Mouse (Mus musculus) megakaryocyte, embryonic 14.5 days (primary cell): ENCODE data around the gene Lkaaear1. TPM values are rescaled to one million over a fixed set of nuclear protein-coding genes. Genes with fewer than 3 reads are reported as not detected.

Experiments
- H3K27me3 ChIP-seq: replicated peaks from 2 replicates; pipeline ENCODE3; 2012; ENCODE audit warnings: inconsistent platforms
- H3K36me3 ChIP-seq: replicated peaks from 2 replicates; pipeline ENCODE3; 2012; ENCODE audit warnings: low read length, inconsistent platforms, mixed read lengths
- H3K4me1 ChIP-seq: 2 replicates; pipeline ENCODE4 v1.6.1; 2012; ENCODE audit warnings: inconsistent platforms
- H3K4me3 ChIP-seq: replicated peaks from 2 replicates; pipeline ENCODE3; 2012; ENCODE audit warnings: moderate library complexity, mild to moderate bottlenecking, inconsistent platforms
- H3K9me3 ChIP-seq: 2 replicates; pipeline ENCODE4 v1.6.1; 2012; ENCODE audit warnings: inconsistent platforms
- FLI1 ChIP-seq: IDR thresholded peaks from 2 replicates; pipeline ENCODE4 v1.6.1; 2012; ENCODE audit warnings: low read length, inconsistent platforms, mixed read lengths
- GATA1 ChIP-seq: IDR thresholded peaks from 3 replicates; pipeline ENCODE4 v1.6.1; 2012; ENCODE audit warnings: mixed read lengths, low read length, inconsistent platforms, borderline replicate concordance
- polyA plus RNA-seq: library from polyadenylated mRNA; stranded (reverse); fragments of >175 nt; gene quantifications from 2 replicates; pipeline ENCODE4 v1.2.3, GENCODE M21; 2012; ENCODE audit warnings: low replicate concordance; ENCODE audit not compliant: insufficient read depth

Lkaaear1 gene
- polyA plus RNA-seq, 1 experiment, result not detected

DNA sequence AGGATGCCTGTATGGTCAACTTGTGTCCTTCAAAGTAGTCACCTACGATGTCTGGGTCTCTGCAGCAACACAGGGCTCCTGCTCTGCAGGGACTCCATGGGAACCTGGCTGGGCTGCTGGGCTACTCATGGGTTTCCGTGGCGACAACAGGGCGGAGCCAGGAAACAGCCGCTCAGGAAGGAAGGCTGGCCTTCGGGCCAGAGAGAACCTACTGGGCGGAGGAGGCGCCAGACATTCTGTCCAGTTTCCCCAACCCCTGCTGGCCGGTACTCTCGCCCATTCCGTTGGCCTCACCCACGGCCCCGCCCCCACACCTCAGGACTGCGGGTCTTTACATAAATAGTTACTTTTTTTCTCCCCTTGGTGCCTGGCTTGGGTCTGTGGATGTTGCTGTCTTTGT, 22.8 kb downstream of the Lkaaear1 start:
- peaks cover 2% of the 10 kb centered on the region; the same call in 1 of the 2 replicates for H3K9me3 ChIP-seq
- no peaks in the 10 kb centered on the region for H3K36me3 ChIP-seq
- peaks cover 90% of the 10 kb centered on the region for H3K4me1 ChIP-seq
- TF ChIP-seq FLI1 (no peak), GATA1 (no peak)
- H3K27me3 ChIP-seq, result peaks cover 47% of the 10 kb centered on the region
- H3K4me3 ChIP-seq, result peak overlapping the region; percentile 86

DNA sequence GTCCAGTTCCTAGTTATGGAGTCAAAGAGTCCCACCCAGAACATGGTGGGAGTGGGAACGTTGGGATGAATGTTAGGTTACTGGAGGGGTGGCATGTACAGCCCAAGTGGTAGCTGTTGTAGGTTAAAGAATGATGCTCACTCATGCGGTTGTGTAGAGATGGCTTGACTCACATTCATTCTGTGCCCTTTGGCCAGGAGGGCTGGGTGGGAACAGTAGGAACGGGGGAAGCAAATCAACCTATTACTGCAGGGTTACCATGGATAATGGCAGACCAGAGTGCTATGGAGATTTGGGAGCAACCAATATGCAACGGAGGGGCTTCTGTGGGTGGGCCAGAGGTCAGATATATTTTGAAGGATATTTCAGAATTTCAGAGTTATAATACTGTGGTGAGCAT, 23.3 kb downstream of the Lkaaear1 start:
- no peaks in the 10 kb centered on the region for H3K36me3 ChIP-seq
- peaks cover 8% of the 10 kb centered on the region; the same call in 1 of the 2 replicates for H3K9me3 ChIP-seq
- TF ChIP-seq FLI1 (no peak), GATA1 (no peak)
- no peak overlapping the region for H3K4me3 ChIP-seq
- H3K27me3 ChIP-seq, result peaks cover 51% of the 10 kb centered on the region
- peaks cover 90% of the 10 kb centered on the region for H3K4me1 ChIP-seq

DNA sequence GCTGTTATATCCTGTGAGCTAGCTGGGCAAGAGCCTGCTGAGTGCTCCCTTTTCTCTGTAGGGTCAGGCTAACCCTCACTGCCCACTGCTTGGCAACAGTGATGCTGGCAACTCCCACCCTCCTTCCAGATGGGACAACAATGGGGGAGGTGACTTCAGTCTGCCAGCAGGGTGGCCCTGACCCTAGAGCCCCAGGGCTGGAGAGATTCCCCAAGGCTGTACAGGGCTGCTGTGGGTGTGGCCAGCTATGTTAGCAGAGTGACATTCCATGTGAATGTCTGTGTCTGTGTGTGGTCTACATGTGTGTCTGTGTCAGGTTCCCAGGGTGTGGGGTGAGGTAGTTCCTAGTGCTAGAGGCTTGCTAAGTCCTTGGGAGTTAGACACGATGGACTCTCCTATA, 24.7 kb downstream of the Lkaaear1 start:
- H3K27me3 ChIP-seq, result peaks cover 64% of the 10 kb centered on the region
- H3K4me1 ChIP-seq, result peaks cover 77% of the 10 kb centered on the region
- peaks cover 8% of the 10 kb centered on the region; the same call in 1 of the 2 replicates for H3K9me3 ChIP-seq
- TF ChIP-seq GATA1 (no peak), FLI1 (no peak)
- H3K4me3 ChIP-seq, result no peak overlapping the region
- no peaks in the 10 kb centered on the region for H3K36me3 ChIP-seq

DNA sequence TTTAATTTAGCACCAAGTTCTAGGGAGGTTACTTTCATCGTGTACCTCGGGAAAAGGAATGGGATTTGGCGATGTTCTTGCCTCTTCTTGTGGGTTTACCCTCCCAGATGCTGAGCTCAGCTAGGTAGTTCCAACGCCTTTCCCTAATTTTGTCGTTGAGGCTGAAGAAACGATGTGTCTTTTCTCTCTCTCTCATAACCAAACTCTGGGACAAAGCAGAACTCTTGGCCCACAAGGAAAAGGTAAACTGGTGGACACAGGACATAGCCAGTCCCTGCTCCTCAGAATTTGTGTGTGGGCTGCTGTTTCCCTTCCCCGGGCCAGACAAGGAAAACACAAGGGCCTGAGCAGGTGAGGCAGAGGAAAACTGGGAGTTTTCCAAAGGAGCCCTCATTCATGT, 26.3 kb downstream of the Lkaaear1 start:
- Histone ChIP-seq H3K9me3 (peaks cover 11% of the 10 kb centered on the region), H3K27me3 (peaks cover 72% of the 10 kb centered on the region), H3K4me1 (peaks cover 62% of the 10 kb centered on the region), H3K36me3 (no peaks in the 10 kb centered on the region), H3K4me3 (no peak overlapping the region)
- TF ChIP-seq FLI1, result no peak
- no peak for TF ChIP-seq GATA1

DNA sequence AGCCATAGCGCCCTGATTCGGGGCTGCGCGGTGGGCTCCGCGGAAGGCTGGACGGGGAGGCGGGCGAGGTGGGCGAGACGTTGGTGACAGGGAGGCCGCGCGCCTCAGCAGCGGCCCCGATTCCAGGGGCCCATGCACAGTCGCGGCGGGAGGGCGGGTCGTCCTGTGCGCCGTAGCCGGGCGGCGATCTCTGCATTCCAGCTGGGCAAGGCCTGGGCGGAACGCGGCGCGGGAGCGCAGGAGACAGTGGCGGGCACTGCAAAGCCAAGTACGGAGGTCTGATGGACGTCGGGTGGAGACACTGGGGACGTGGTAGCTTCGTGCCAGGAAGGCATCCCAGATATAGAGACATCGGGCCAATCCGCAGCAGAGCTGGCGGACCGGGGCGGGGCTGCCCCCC, 26.9 kb downstream of the Lkaaear1 start, which contains the start of gene Sox18:
Sox18 (minus strand) TSS at position 315 of the 400 bp plus-strand sequence.
- Histone ChIP-seq H3K4me1 (peaks cover 55% of the 10 kb centered on the region), H3K27me3 (peaks cover 72% of the 10 kb centered on the region), H3K4me3 (peak within 1 kb of the TSS; percentile 81), H3K9me3 (peaks cover 14% of the 10 kb centered on the region), H3K36me3 (no peaks in the 10 kb centered on the region)
- TF ChIP-seq FLI1 (no peak), GATA1 (no peak)

DNA sequence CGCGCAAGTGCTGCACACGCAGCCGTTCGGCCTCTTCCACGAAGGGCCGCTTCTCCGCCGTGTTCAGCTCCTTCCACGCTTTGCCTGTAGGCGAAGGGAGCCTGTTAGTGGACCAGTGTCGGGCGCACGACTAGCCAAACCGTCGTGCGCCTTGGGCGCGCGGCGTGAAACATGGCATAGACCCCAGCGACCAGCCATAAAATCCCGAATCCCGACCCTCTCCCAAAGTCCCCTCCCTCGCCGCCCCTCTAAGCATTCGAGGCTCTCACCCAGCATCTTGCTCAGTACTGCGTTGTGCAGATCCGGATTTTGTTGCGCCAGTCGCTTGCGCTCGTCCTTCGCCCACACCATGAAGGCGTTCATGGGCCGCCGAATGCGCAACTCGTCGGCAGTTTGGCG, 27.3 kb downstream of the Lkaaear1 start:
- Histone ChIP-seq H3K4me1 (peaks cover 51% of the 10 kb centered on the region), H3K27me3 (peaks cover 72% of the 10 kb centered on the region), H3K4me3 (peak overlapping the region; percentile 81), H3K9me3 (peaks cover 14% of the 10 kb centered on the region), H3K36me3 (no peaks in the 10 kb centered on the region)
- TF ChIP-seq GATA1 (no peak), FLI1 (no peak)

DNA sequence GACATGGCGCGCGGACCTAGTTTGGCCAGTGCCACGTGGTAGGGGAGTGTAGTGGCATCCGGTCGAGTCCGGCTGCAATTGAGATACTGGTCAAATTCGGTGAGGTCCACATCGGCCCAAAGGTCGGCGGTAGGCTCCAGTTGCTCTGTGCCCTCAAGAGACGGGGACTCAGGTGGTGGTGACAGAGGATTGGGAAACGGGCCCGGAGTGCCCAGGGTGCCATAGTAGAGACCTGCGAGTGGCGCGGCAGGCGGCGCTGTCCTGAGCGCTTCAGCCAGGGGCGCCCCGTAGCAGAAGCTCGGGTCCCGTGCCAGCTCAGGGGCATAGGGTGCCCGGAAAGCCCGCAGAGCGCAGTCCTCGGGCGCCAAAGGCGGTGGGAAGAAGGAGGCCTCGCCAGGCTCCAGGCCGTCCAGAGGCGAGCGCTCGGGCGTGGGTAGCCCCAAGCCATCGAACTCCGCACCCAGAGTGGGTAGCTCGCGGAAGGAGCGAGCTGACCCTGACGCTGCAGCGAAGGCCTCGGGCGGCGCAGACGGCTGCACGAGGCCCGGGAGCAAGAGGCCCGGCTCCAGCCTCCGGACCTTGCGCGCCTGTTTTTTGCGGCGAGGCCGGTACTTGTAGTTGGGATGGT, 27.8 kb downstream of the Lkaaear1 start:
- Histone ChIP-seq H3K27me3 (peaks cover 72% of the 10 kb centered on the region), H3K9me3 (peaks cover 14% of the 10 kb centered on the region), H3K36me3 (no peaks in the 10 kb centered on the region), H3K4me3 (peak overlapping the region; percentile 53), H3K4me1 (peaks cover 46% of the 10 kb centered on the region)
- no peak for TF ChIP-seq FLI1
- no peak for TF ChIP-seq GATA1

DNA sequence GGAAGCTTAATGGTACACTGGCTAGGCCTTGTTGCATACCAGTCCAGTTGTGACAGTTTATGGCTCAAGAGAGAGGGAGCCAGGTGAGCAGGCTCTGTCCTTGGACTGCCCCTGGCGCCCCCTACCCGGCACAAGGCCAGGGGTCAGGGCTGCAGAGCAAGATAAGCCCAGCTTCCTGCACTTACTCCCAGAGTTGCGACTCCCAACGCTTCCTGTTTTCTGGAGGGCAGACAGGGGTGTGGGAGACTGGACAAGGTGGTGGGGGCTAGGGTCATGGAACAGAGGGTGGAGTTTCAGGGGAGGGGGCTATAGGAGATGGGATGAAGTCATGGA, 35.0 kb downstream of the Lkaaear1 start:
- H3K4me3 ChIP-seq, result peak overlapping the region; percentile 34
- peaks cover 57% of the 10 kb centered on the region for H3K4me1 ChIP-seq
- TF ChIP-seq FLI1 (no peak), GATA1 (no peak)
- H3K9me3 ChIP-seq, result peaks cover 6% of the 10 kb centered on the region
- H3K27me3 ChIP-seq, result peaks cover 6% of the 10 kb centered on the region
- H3K36me3 ChIP-seq, result peaks cover 5% of the 10 kb centered on the region

DNA sequence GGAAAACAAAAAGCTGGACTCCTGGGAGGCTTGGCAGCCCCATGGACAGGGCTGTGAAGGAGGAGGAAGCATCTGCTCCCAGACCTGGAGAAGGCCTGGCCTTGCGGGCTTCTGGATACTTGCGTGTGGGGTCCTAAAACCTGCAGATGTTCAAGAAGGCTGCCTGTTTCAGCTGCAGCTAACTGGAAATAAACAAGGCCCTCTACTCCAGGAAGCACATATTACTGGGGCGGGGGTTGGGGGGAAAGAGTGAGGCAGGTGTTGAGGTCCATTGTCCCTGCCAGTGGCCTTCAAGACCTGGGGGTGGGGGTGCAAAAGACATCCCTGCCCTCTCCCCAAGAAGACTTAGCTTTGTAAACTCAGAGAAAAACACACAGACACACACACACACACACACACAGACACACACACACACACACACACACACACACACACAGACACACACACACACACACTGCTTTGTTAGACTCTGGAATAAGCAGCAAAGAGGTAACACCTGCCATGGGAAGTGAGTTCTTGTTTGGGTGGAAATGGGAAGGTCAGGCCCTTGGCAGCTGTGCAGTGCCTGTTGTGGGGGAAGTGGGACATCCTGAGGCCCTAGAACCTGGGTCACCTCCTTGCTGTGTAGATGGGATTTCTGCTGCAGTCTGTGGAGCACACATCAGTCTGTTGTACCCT, 35.5 kb downstream of the Lkaaear1 start:
- Histone ChIP-seq H3K9me3 (peaks cover 6% of the 10 kb centered on the region), H3K27me3 (peaks cover under 1% of the 10 kb centered on the region), H3K4me3 (peak overlapping the region; percentile 34), H3K4me1 (peaks cover 62% of the 10 kb centered on the region), H3K36me3 (peaks cover 10% of the 10 kb centered on the region)
- TF ChIP-seq GATA1, result no peak
- no peak for TF ChIP-seq FLI1

DNA sequence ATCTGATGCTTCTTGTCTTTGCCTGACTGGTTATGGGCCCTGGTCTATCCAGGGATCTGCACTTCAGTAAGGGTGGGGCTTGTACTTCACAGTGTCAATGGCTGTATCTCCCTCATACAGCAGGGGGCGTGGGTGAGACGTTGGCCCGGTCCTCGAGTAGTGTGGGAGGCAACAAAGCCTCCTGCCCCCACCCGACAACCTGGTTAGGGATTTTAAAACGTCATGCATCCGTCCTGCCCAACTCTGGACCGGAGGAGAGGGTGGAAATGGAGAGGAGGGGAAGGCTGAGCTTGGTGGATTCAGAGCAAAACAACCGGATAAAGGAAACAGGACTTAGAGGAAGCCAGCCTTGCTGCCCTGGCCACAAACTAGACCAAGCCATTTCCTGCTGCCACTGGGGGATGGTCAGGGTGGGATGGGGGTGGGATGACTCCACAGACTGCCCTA, 38.6 kb downstream of the Lkaaear1 start:
- Histone ChIP-seq H3K9me3 (no peaks in the 10 kb centered on the region), H3K4me3 (peak overlapping the region; percentile 85), H3K4me1 (peaks cover 78% of the 10 kb centered on the region), H3K27me3 (no peaks in the 10 kb centered on the region), H3K36me3 (peaks cover 42% of the 10 kb centered on the region)
- TF ChIP-seq GATA1 (no peak), FLI1 (no peak)
